Mouse (Mus musculus) thymus, adult 2 months (tissue): Measurements from ENCODE around the gene Fads6. TPM values are rescaled to one million over a fixed set of nuclear protein-coding genes. Genes with fewer than 3 reads are reported as not detected.
A peak's percentile ranks its signal among the peaks of the same experiment; 100 is the strongest.

Source experiments
- DNase-seq: peaks from one replicate; pipeline ENCODE4 v3.0.0; 2021
- H3K27ac ChIP-seq: fragments of 200-500 bp; 2 replicates; pipeline ENCODE4 v1.5.1; 2012; ENCODE audit warnings: low read length, control low read depth; ENCODE audit not compliant: control insufficient read depth, insufficient read depth
- H3K27me3 ChIP-seq: fragments of 200-500 bp; 2 replicates; pipeline ENCODE4 v1.6.1; 2012; ENCODE audit warnings: mild to moderate bottlenecking, low read length, moderate library complexity, mixed read lengths; ENCODE audit not compliant: control insufficient read depth, insufficient read depth
- H3K36me3 ChIP-seq: fragments of 200-500 bp; 2 replicates; pipeline ENCODE4 v1.6.1; 2012; ENCODE audit warnings: mild to moderate bottlenecking, low read length, moderate library complexity; ENCODE audit not compliant: control insufficient read depth, insufficient read depth
- H3K4me1 ChIP-seq: fragments of 200-500 bp; replicated peaks from 2 replicates; pipeline ENCODE4 v1.6.1; 2012; ENCODE audit warnings: low read length; ENCODE audit not compliant: control insufficient read depth, insufficient read depth
- H3K4me3 ChIP-seq: fragments of 200-500 bp; 2 replicates; pipeline ENCODE4 v1.5.1; 2012; ENCODE audit warnings: mild to moderate bottlenecking, low read length, control low read depth, moderate library complexity; ENCODE audit not compliant: control insufficient read depth, insufficient read depth
- CTCF ChIP-seq: fragments of 200-500 bp; IDR thresholded peaks from 2 replicates; pipeline ENCODE4 v1.5.1; 2012; ENCODE audit warnings: mild to moderate bottlenecking, control low read depth, low read length, moderate library complexity, borderline replicate concordance; ENCODE audit not compliant: control insufficient read depth, poor library complexity, insufficient read depth; ENCODE audit errors: extremely low read depth
- POLR2A ChIP-seq: fragments of 200-500 bp; IDR thresholded peaks from 2 replicates; pipeline ENCODE4 v1.6.1; 2012; ENCODE audit warnings: mild to moderate bottlenecking, low read length, control low read depth, moderate library complexity; ENCODE audit not compliant: control insufficient read depth, poor library complexity, insufficient read depth; ENCODE audit errors: extremely low read depth
- WGBS: fragments of 180-500 bp; shearing (Covaris S2); methylation state at CpG from one replicate; pipeline ENCODE4 v1.1.7; 2018; 5-methylcytosine and 5-hydroxymethylcytosine counted together
- polyA plus RNA-seq: library from polyadenylated mRNA; depleted of rRNA; stranded (reverse); fragments of >200 nt; gene quantifications from 2 replicates; pipeline ENCODE4 v1.2.3, GENCODE M21; 2012

The Fads6 gene
- polyA plus RNA-seq, 1 experiment, result 2.1 TPM

DNA sequence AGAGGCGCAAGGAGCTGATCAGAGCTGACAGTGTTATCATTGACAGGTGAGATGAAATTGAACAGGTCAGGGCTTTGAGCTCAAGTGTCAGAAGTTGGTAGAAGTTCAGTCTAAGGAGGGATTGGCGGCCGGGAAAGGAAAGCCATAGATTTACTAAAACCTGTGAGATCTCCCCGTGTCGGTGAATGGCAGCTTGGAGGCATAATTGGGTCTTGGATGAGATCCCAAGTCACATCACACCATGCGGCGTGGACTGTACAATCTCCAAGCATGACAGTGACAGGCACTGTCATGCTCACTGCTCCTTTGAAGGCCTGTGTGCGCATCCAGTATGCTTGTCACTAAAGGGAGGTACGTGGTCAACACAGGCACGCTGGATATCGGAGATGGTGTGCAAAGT lies 34.5 kb downstream of the Fads6 start:
- 92% methylated on average over 11 of the region's 11 CpGs for WGBS
- Histone ChIP-seq H3K36me3 (no peaks in the 10 kb centered on the region), H3K4me1 (peaks cover 15% of the 10 kb centered on the region), H3K27ac (no peak overlapping the region), H3K4me3 (no peak overlapping the region), H3K27me3 (peaks cover 15% of the 10 kb centered on the region)
- DNase-seq, result no peak
- TF ChIP-seq CTCF, result no peak
- no peak for TF ChIP-seq POLR2A

DNA sequence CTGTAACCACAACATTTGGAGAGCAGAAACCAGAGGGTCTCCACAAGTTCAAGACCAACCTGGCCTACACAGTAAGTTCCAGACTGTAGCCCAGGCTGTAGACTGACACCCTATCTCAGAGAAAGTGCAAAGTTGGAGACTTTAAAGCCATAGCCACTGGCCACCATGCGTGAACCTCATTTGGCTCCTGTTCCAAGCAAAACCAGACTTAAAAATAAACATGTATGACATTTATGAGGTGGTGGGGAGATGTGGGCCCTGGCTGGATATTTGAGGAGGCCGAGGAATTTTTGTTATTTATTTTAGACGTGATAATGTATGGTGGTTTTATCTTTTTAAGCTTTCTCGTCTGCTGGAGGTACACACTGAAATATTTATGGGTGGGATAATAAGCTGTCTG lies 38.3 kb downstream of the Fads6 start:
- TF ChIP-seq POLR2A, result no peak
- no peak for TF ChIP-seq CTCF
- peaks cover 4% of the 10 kb centered on the region; the same call in 1 of the 2 replicates for H3K4me1 ChIP-seq
- 91% methylated on average over 4 of the region's 4 CpGs for WGBS
- no peak overlapping the region for H3K4me3 ChIP-seq
- DNase-seq, result no peak
- H3K27me3 ChIP-seq, result 0 out of 2 replicates have a peak, but pooled peaks cover 5% of the 10 kb centered on the region
- no peaks in the 10 kb centered on the region for H3K36me3 ChIP-seq
- H3K27ac ChIP-seq, result no peak overlapping the region

DNA sequence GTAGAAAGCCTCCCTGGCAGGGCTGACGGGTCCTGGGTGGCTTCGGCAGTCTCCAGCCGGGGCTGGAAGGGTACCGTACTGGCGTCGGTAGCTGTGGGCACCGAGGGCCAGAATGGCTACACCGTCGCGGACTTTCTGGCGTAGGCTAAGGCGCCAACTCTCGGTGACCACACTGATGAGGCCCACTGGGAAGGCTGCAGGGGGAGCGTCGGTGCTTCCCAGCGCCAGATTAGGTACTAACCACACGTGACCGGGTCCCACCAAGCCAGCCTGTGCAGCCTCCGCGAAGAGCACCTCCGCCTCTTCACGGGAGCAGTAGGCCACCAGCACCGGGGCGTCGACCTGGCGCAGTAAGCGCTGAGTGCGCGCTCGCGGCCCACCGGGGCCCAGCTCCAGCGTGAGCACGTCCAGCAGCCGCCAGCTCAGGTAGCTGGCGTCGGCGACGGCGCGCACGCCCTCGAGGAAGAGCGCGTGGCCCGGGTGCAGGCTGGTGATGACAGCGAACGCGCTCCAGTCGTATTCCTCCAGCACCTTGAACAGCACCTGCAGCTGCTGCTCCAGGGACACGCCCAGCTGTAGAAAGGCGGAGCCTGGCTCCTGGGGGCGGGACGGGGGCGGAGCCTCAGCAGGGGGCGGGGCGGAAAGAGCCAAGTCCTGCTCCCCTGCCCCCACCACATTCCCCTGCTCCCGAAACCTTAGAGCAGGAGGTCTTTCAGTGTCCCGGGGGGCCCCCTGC lies 39.5 kb downstream of the Fads6 start:
- H3K4me1 ChIP-seq, result peaks cover 4% of the 10 kb centered on the region; the same call in 1 of the 2 replicates
- H3K36me3 ChIP-seq, result no peaks in the 10 kb centered on the region
- H3K4me3 ChIP-seq, result no peak overlapping the region
- no peak for DNase-seq
- TF ChIP-seq CTCF (no peak), POLR2A (no peak)
- H3K27me3 ChIP-seq, result 0 out of 2 replicates have a peak, but pooled peaks cover 5% of the 10 kb centered on the region
- no peak overlapping the region for H3K27ac ChIP-seq
- 23% methylated on average over 59 of the region's 59 CpGs for WGBS

DNA sequence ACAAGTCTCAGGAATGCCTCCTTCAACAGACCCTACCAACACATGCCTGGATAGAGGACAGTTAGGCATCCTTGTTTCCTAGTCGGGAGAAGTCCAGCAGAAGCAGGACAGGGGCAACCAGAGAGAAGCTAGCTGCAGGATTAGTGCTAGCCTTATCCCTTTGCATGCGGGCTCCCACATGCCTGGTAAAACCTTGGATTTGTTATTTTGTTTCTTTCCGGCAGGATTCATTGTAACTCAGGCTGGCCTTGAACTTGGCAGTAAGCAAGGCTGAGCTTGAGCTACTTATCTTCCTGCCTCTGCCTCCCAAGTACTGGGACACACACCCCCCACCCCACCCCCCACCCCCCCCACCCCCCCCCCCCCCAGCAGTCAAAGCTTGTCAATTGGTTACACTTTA lies 46.2 kb downstream of the Fads6 start:
- peaks cover 21% of the 10 kb centered on the region; the same call in 1 of the 2 replicates for H3K27me3 ChIP-seq
- H3K36me3 ChIP-seq, result no peaks in the 10 kb centered on the region
- TF ChIP-seq CTCF, result no peak
- TF ChIP-seq POLR2A, result no peak
- H3K4me1 ChIP-seq, result peaks cover 24% of the 10 kb centered on the region
- WGBS, result 93% methylated on average over 3 of the region's 3 CpGs
- no peak for DNase-seq
- no peak overlapping the region for H3K4me3 ChIP-seq
- no peak overlapping the region for H3K27ac ChIP-seq

DNA sequence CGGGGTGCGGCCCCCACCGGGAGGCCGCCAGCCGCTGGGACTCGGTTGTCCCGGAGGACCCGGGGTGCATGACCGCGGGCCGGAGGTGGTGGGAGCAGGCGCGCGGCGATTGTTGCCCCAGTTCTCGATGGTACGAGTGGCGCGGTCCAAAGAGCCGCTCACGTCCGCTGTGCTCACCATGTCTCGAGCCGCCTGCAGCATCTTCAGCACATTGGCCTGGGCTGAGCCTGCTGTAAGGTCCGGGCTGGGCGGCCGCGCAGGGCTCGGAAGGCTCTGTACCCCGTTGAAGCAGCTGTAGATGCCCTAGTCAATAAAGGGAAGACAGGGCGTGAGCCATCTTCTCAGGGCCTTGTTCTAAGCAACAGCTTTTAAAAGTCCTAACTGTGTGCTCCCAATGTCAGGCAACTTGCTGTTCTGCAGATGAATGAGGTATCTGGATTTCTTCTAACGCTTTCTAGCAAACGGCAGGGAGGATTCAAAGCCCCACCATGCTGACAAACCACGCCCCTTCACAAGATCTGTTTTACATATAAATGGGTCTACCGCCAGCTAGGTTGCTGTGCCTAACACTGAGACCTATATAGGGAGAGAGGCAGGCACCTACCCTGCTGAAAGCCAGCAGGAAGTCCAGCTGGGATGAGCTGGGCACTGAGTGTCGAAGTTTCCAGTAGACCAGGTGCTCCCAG lies 46.9 kb downstream of the Fads6 start:
- Histone ChIP-seq H3K36me3 (no peaks in the 10 kb centered on the region), H3K27ac (no peak overlapping the region), H3K27me3 (peaks cover 21% of the 10 kb centered on the region; the same call in 1 of the 2 replicates), H3K4me3 (peak overlapping the region; percentile 27), H3K4me1 (peaks cover 26% of the 10 kb centered on the region)
- WGBS, result 12% methylated on average over 36 of the region's 36 CpGs
- TF ChIP-seq POLR2A, result no peak
- no peak for TF ChIP-seq CTCF
- DNase-seq, result no peak

DNA sequence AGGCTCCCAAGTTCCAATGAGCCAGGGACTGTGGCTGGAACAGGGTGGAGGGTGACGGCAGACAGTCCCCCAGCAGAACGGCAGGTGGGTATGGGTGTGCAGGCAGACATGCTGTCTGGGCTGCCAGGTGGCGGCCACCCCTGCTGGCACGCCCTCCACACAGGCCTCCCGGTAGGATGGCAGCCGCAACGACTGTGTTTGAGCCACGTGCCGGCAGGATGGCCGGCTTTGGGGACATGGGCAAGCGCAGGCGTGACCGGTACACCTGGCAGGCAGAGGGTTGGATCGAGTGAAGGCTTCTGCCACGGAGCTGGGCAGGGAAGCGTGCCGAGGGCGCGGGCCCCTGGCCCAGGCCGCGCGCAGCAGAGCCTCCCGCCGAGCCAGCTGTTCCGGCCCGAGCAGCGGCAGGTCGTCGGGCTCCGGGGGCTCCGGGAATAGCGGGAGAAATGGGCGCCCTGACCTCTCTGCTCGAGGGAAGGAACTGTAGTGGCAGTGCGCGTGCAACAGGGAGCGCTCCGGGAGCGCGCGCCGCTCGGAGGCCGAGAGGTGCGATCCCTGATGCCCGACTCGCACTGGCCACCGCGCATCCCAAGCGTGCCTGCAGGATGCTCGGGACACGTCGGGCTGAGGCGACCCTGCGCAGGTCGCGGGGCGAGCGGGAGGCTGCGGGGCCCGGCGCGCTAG lies 47.6 kb downstream of the Fads6 start:
- H3K27me3 ChIP-seq, result peaks cover 21% of the 10 kb centered on the region; the same call in 1 of the 2 replicates

More for the DNA sequence above, 47.6 kb downstream of the Fads6 start:
- TF ChIP-seq CTCF (no peak), POLR2A (0 out of 2 replicates have a peak, but pooled peaks have one; percentile 13)
- Histone ChIP-seq H3K27ac (no peak overlapping the region), H3K4me1 (peaks cover 26% of the 10 kb centered on the region), H3K36me3 (no peaks in the 10 kb centered on the region), H3K4me3 (peak overlapping the region; percentile 27)
- DNase-seq, result no peak
- WGBS, result 3% methylated on average over 62 of the region's 63 CpGs
